In genomic region chr2:129797709-129798108, GRCm38 (mm10) we compare ENCODE assay signal across 16 mouse cellular contexts. TPM values are rescaled to one million over a fixed set of nuclear protein-coding genes. Genes with fewer than 3 reads are reported as not detected.
DNase-seq lines count a peak whose midpoint lies in the region; TF ChIP-seq lines count a peak whose summit lies in the region.
"Had no signal": no experiment of that assay in that cellular context is flagged by ENCODE, and none has a peak within 500 bp of the region (broad histone marks: within the 10 kb centered on the region; RNA-seq: fewer than 3 reads in every experiment).

No protein-coding gene starts in this region.

- in situ Hi-C loops in ES-E14 (cut with MboI; ENCODE audit: low sequenced_read_pairs in 2 of 2, unreplicated experiment in 2 of 2), result no loop called here

- H3K36me3 ChIP-seq in ES-E14 (ENCODE audit: control insufficient read depth, insufficient read depth, low read length, poor library complexity, severe bottlenecking) (peaks cover 2% of the 10 kb centered on the region; the same call in 1 of the 2 replicates), MEL (ENCODE audit: control insufficient read depth in 1 of 2, insufficient read depth in 2 of 2, low read length in 2 of 2) (peaks cover 0 to 13% of the 10 kb centered on the region in 2 experiments; a peak in 2 of 4 replicates)

- H3K4me3 ChIP-seq in ES-E14 (ENCODE audit: insufficient read depth in 1 of 2, low read depth in 1 of 2, low read length in 2 of 2, poor library complexity in 1 of 2, severe bottlenecking in 1 of 2) (no peak overlapping the region), MEL (ENCODE audit: control insufficient read depth in 1 of 2, insufficient read depth in 1 of 2, low read depth in 2 of 2, low read length in 2 of 2) (no peak overlapping the region)

- H3K27ac ChIP-seq in ES-E14 (ENCODE audit: insufficient read depth, low read depth, low read length, poor library complexity, severe bottlenecking) (no peak overlapping the region), MEL (ENCODE audit: control insufficient read depth, low read depth, low read length) (no peak overlapping the region)

- no peak for TF ChIP-seq RAD21 in MEL (IDR thresholded peaks at IDR 0.05; ENCODE audit: low read depth, low read length)

- DNase-seq in ES-E14 (ENCODE audit: low read depth, low spot score), result no peak
- DNase-seq in MEL (ENCODE audit: low read depth, low spot score), result no peak
- DNase-seq in layer of hippocampus, adult 18-20 months (ENCODE audit: low spot score in 2 of 2), result no peak
- no peak for DNase-seq in embryo, embryonic 9.5 days (ENCODE audit: extremely low spot score)
- DNase-seq: adrenal gland, adult 2 months; adrenal gland, adult 8-10 months; adrenal gland, postnatal 10 days; adrenal gland, postnatal 14 days; adrenal gland, postnatal 25 days; adrenal gland, postnatal 36 days; B cell, adult 2 months; cerebellum, adult 11 months; cerebellum, adult 18-20 months; cerebellum, adult 2 months; cerebellum, adult 8-10 months had no signal

- H3K79me2 ChIP-seq in MEL (ENCODE audit: control insufficient read depth, insufficient read depth, low read length, poor library complexity), result peaks cover 21% of the 10 kb centered on the region

- 0 out of 4 replicates have a peak, but pooled peaks cover 0 to 1% of the 10 kb centered on the region in 2 experiments for H3K27me3 ChIP-seq in MEL (ENCODE audit: control insufficient read depth in 1 of 2, insufficient read depth in 2 of 2, low read length in 2 of 2)
- H3K27me3 ChIP-seq: Patski had no signal

- no peak for TF ChIP-seq EP300 in MEL (IDR thresholded peaks at IDR 0.05; ENCODE audit: low read depth in 1 of 2, low read length in 2 of 2)

- H3K9me3 ChIP-seq in ES-E14 (ENCODE audit: control insufficient read depth, insufficient read depth, low read depth, low read length) (no peaks in the 10 kb centered on the region), MEL (replicated peaks; ENCODE audit: insufficient read depth, low read length) (no peaks in the 10 kb centered on the region)

- H3K9ac ChIP-seq in ES-E14 (ENCODE audit: insufficient read depth, low read depth, low read length, poor library complexity, severe bottlenecking) (no peak overlapping the region), MEL (ENCODE audit: control insufficient read depth, low read depth, low read length, poor library complexity, severe bottlenecking) (no peak overlapping the region)

- H3K4me1 ChIP-seq in ES-E14 (ENCODE audit: control insufficient read depth in 2 of 2, insufficient read depth in 2 of 2, low read length in 2 of 2, poor library complexity in 1 of 2) (peaks cover 0 to 11% of the 10 kb centered on the region in 2 experiments), MEL (ENCODE audit: control insufficient read depth in 1 of 2, insufficient read depth in 2 of 2, low read length in 2 of 2) (peaks cover 0 to 14% of the 10 kb centered on the region in 2 experiments; a peak in 3 of 4 replicates)

- TF ChIP-seq POLR2A in MEL (IDR thresholded peaks at IDR 0.05; ENCODE audit: control insufficient read depth in 1 of 2, insufficient read depth in 1 of 2, low read depth in 1 of 2, low read length in 2 of 2, poor library complexity in 1 of 2), result no peak

- TF ChIP-seq CTCF in MEL (IDR thresholded peaks at IDR 0.05 in 2 of 3, conservative IDR thresholded peaks at IDR 0.05 in 1 of 3; ENCODE audit: control insufficient read depth in 1 of 3, insufficient read depth in 1 of 3, low read depth in 2 of 3, low read length in 3 of 3, poor library complexity in 1 of 3, severe bottlenecking in 1 of 3), result no peak

TF ChIP-seq in ES-E14, 5 proteins besides CTCF, POLR2A, EP300 and RAD21:
- TF ChIP-seq ZC3H11A (IDR thresholded peaks at IDR 0.05; ENCODE audit: borderline replicate concordance, low read depth, low read length), result no peak
- peak; percentile 70; the same call in 1 of the 2 replicates for TF ChIP-seq ZNF384 (IDR thresholded peaks at IDR 0.05; ENCODE audit: low read depth, low read length)
TF ChIP-seq in ES-E14: peak in this region for 1.

TF ChIP-seq in MEL, 35 proteins besides CTCF, POLR2A, EP300 and RAD21:
- TF ChIP-seq ZNF384 (IDR thresholded peaks at IDR 0.05; ENCODE audit: low read depth, low read length) (peak; percentile 80), CHD1 (IDR thresholded peaks at IDR 0.05; ENCODE audit: low read depth, low read length) (no peak), RCOR1 (IDR thresholded peaks at IDR 0.05; ENCODE audit: low read depth, low read length) (no peak), NELFE (IDR thresholded peaks at IDR 0.05; ENCODE audit: low read depth, low read length) (no peak), HCFC1 (IDR thresholded peaks at IDR 0.05; ENCODE audit: low read depth, low read length) (no peak), NRF1 (IDR thresholded peaks at IDR 0.05; ENCODE audit: insufficient read depth, low read depth, low read length, poor library complexity, severe bottlenecking) (no peak), MAZ (IDR thresholded peaks at IDR 0.05; ENCODE audit: low read depth, low read length) (no peak), TAL1 (IDR thresholded peaks at IDR 0.05; ENCODE audit: low read length) (no peak)

RNA-seq across cellular contexts. Expression of gene Stk35, which starts 2.6 kb away (rescaled TPM):
- total RNA-seq in ES-E14 (2012; rRNA removed), result 22.1 TPM in 2 replicates
- 7.6 and 8.7 TPM in 2 replicates for total RNA-seq in MEL (2012; rRNA removed)
- polyA plus RNA-seq in MEL (2012; ENCODE audit: insufficient read depth in 1 of 2, insufficient read length in 2 of 2, low read depth in 1 of 2, low replicate concordance in 2 of 2, missing spikeins in 1 of 2), result 10 to 100 TPM; 26.6 to 28.6 TPM
- 10 to 100 TPM; 30.1 to 31.1 TPM for total RNA-seq in layer of hippocampus, adult 18-20 months (2021)
